Mouse (Mus musculus) bone marrow macrophage, adult 2 months (primary cell): ENCODE data around the gene Ptdss2. TPM values are rescaled to one million over a fixed set of nuclear protein-coding genes. Genes with fewer than 3 reads are reported as not detected.
A peak's percentile ranks its signal among the peaks of the same experiment; 100 is the strongest.

ENCODE experiments used
- H3K27ac ChIP-seq: 2 replicates; pipeline ENCODE4 v1.5.1; 2012; ENCODE audit warnings: low read depth, low read length; ENCODE audit not compliant: insufficient read depth
- H3K4me1 ChIP-seq: 2 replicates; pipeline ENCODE4 v1.6.1; 2012; ENCODE audit warnings: low read length; ENCODE audit not compliant: control insufficient read depth, insufficient read depth
- H3K4me3 ChIP-seq: 2 replicates; pipeline ENCODE4 v1.5.1; 2012; ENCODE audit warnings: mild to moderate bottlenecking, low read length, moderate library complexity; ENCODE audit not compliant: insufficient read depth
- CTCF ChIP-seq: IDR thresholded peaks from 2 replicates; pipeline ENCODE4 v1.5.1; 2012; ENCODE audit warnings: low read depth, mild to moderate bottlenecking, low read length, moderate library complexity
- POLR2A ChIP-seq: IDR thresholded peaks from 2 replicates; pipeline ENCODE4 v1.6.1; 2012; ENCODE audit warnings: mild to moderate bottlenecking, low read depth, low read length, borderline replicate concordance
- polyA plus RNA-seq: library from polyadenylated mRNA; stranded (reverse); fragments of >200 nt; gene quantifications from 2 replicates; pipeline ENCODE4 v1.2.4, GENCODE M21; 2012; ENCODE audit not compliant: missing spikeins, insufficient read depth, insufficient read length

The Ptdss2 gene
- polyA plus RNA-seq, 1 experiment = 20.7 TPM

- H3K27ac ChIP-seq = no peak overlapping the region
- no peak for TF ChIP-seq POLR2A
- no peak for TF ChIP-seq CTCF
- no peak overlapping the region for H3K4me3 ChIP-seq
- H3K4me1 ChIP-seq = peaks cover 3% of the 10 kb centered on the region; the same call in 1 of the 2 replicates
Measured at GRCm38 (mm10) chr7:141094487-141095205, 27.5 kb upstream of the Ptdss2 start.

GRCm38 (mm10) chr7:141096021-141096420 is 26.2 kb upstream of the Ptdss2 start:
- Histone ChIP-seq H3K4me1 (peaks cover 2% of the 10 kb centered on the region; the same call in 1 of the 2 replicates), H3K4me3 (no peak overlapping the region), H3K27ac (no peak overlapping the region)
- no peak for TF ChIP-seq CTCF
- TF ChIP-seq POLR2A = no peak

GRCm38 (mm10) chr7:141096649-141097056 is 25.5 kb upstream of the Ptdss2 start:
- TF ChIP-seq CTCF = no peak
- no peak for TF ChIP-seq POLR2A
- no peak overlapping the region for H3K27ac ChIP-seq
- no peak overlapping the region for H3K4me3 ChIP-seq
- H3K4me1 ChIP-seq = peaks cover 2% of the 10 kb centered on the region; the same call in 1 of the 2 replicates

GRCm38 (mm10) chr7:141097177-141097576 is 25.0 kb upstream of the Ptdss2 start:
- H3K27ac ChIP-seq = no peak overlapping the region

GRCm38 (mm10) chr7:141099911-141100691 is 22.1 kb upstream of the Ptdss2 start, which contains the start of gene Sigirr:
Sigirr (minus strand) TSS chr7:141100572.
- TF ChIP-seq POLR2A (no peak), CTCF (no peak)
- no peak within 1 kb of the TSS for H3K27ac ChIP-seq
- H3K4me1 ChIP-seq = peaks cover 2% of the 10 kb centered on the region; the same call in 1 of the 2 replicates
- peak within 1 kb of the TSS; percentile 35 for H3K4me3 ChIP-seq

More at GRCm38 (mm10) chr7:141097177-141097576, 25.0 kb upstream of the Ptdss2 start:
- TF ChIP-seq CTCF = no peak
- no peak for TF ChIP-seq POLR2A
- Histone ChIP-seq H3K4me1 (peaks cover 2% of the 10 kb centered on the region; the same call in 1 of the 2 replicates), H3K4me3 (no peak overlapping the region)

GRCm38 (mm10) chr7:141103161-141103560 is 19.0 kb upstream of the Ptdss2 start:
- Histone ChIP-seq H3K27ac (no peak overlapping the region), H3K4me1 (peaks cover 2% of the 10 kb centered on the region; the same call in 1 of the 2 replicates)
- TF ChIP-seq CTCF = no peak
- no peak for TF ChIP-seq POLR2A

GRCm38 (mm10) chr7:141115874-141116273 is 6.3 kb upstream of the Ptdss2 start:
- Histone ChIP-seq H3K4me1 (no peaks in the 10 kb centered on the region), H3K27ac (no peak overlapping the region), H3K4me3 (no peak overlapping the region)
- TF ChIP-seq POLR2A = no peak
- no peak for TF ChIP-seq CTCF

More at GRCm38 (mm10) chr7:141103161-141103560, 19.0 kb upstream of the Ptdss2 start:
- H3K4me3 ChIP-seq = no peak overlapping the region

GRCm38 (mm10) chr7:141117636-141118035 is 4.5 kb upstream of the Ptdss2 start, which contains the start of gene Ano9:
Ano9 (minus strand) TSS chr7:141117806.
- Histone ChIP-seq H3K4me3 (no peak within 1 kb of the TSS), H3K4me1 (peaks cover 10% of the 10 kb centered on the region), H3K27ac (no peak within 1 kb of the TSS)
- no peak for TF ChIP-seq POLR2A
- TF ChIP-seq CTCF = no peak

- Histone ChIP-seq H3K27ac (no peak overlapping the region), H3K4me1 (peaks cover 16% of the 10 kb centered on the region), H3K4me3 (no peak overlapping the region)
- TF ChIP-seq POLR2A (no peak), CTCF (no peak)
Measured at GRCm38 (mm10) chr7:141119487-141119886, 2.7 kb upstream of the Ptdss2 start.

GRCm38 (mm10) chr7:141120605-141121004 is 1.6 kb upstream of the Ptdss2 start:
- H3K4me1 ChIP-seq = peaks cover 16% of the 10 kb centered on the region
- TF ChIP-seq CTCF (no peak), POLR2A (no peak)
- H3K4me3 ChIP-seq = no peak overlapping the region
- no peak overlapping the region for H3K27ac ChIP-seq
